Mouse (Mus musculus): ENCODE results near the gene Sall4. TPM values are rescaled to one million over a fixed set of nuclear protein-coding genes. Genes with fewer than 3 reads are reported as not detected.
"Not testable (repeated sequence)": the region's sequence is repeated elsewhere in the genome, so short reads cannot be mapped to it uniquely, and the experiment has no call there.

Gene Sall4
- polyA plus RNA-seq, 1 experiment from 2014 or later = 4.6 TPM

- Histone ChIP-seq H3K4me2 (no peak overlapping the region), H3K9me3 (no peaks in the 10 kb centered on the region), H3K9ac (no peak overlapping the region), H3K27me3 (peaks cover 57% of the 10 kb centered on the region), H3K4me1 (peaks cover 29% of the 10 kb centered on the region), H3K36me3 (replicated peaks) (no peaks in the 10 kb centered on the region), H3K27ac (no peak overlapping the region), H3K4me3 (replicated peaks) (no peak overlapping the region)
- 28% methylated on average over 8 of the region's 8 CpGs for WGBS
- no peak for ATAC-seq (ENCODE audit: low FRiP score)
These were observed 1.5 kb upstream of the Sall4 start for GRCm38 (mm10) chr2:168769259-168769658.

GRCm38 (mm10) chr2:168766538-168767361 lies 993 bp downstream of the Sall4 start:
- under 1% methylated on average over 52 of the region's 52 CpGs for WGBS
- peaks cover 54% of the 10 kb centered on the region for H3K4me1 ChIP-seq

GRCm38 (mm10) chr2:168765696-168766537 lies 1.8 kb downstream of the Sall4 start:
- Histone ChIP-seq H3K27ac (peak overlapping the region; percentile 86), H3K9ac (peak overlapping the region; percentile 80), H3K36me3 (replicated peaks) (no peaks in the 10 kb centered on the region), H3K4me3 (replicated peaks) (peak overlapping the region; percentile 60), H3K4me1 (peaks cover 58% of the 10 kb centered on the region), H3K27me3 (peaks cover 63% of the 10 kb centered on the region), H3K9me3 (no peaks in the 10 kb centered on the region), H3K4me2 (peak overlapping the region; percentile 91)
- WGBS = under 1% methylated on average over 61 of the region's 65 CpGs
- peak; percentile 30; the same call in 1 of the 2 replicates for ATAC-seq (ENCODE audit: low FRiP score)

More at GRCm38 (mm10) chr2:168766538-168767361, 993 bp downstream of the Sall4 start:
- peak overlapping the region; percentile 80 for H3K9ac ChIP-seq
- peak overlapping the region; percentile 79 for H3K27ac ChIP-seq
- H3K36me3 ChIP-seq (replicated peaks) = no peaks in the 10 kb centered on the region
- no peaks in the 10 kb centered on the region for H3K9me3 ChIP-seq
- H3K27me3 ChIP-seq = peaks cover 63% of the 10 kb centered on the region
- peak; percentile 84 for ATAC-seq (ENCODE audit: low FRiP score)
- H3K4me2 ChIP-seq = peak overlapping the region; percentile 91
- H3K4me3 ChIP-seq (replicated peaks) = peak overlapping the region; percentile 60

GRCm38 (mm10) chr2:168765065-168765681 lies 2.6 kb downstream of the Sall4 start:
- H3K4me1 ChIP-seq = peaks cover 58% of the 10 kb centered on the region
- peak overlapping the region; percentile 60 for H3K4me3 ChIP-seq (replicated peaks)
- H3K9ac ChIP-seq = peak overlapping the region; percentile 80
- H3K36me3 ChIP-seq (replicated peaks) = no peaks in the 10 kb centered on the region
- WGBS = under 1% methylated on average over 32 of the region's 32 CpGs
- H3K27me3 ChIP-seq = peaks cover 60% of the 10 kb centered on the region
- H3K9me3 ChIP-seq = no peaks in the 10 kb centered on the region
- H3K27ac ChIP-seq = peak overlapping the region; percentile 86
- ATAC-seq (ENCODE audit: low FRiP score) = peak; percentile 37
- H3K4me2 ChIP-seq = peak overlapping the region; percentile 91

- H3K9ac ChIP-seq = no peak overlapping the region
- peaks cover 53% of the 10 kb centered on the region for H3K27me3 ChIP-seq
- no peak for ATAC-seq (ENCODE audit: low FRiP score)
- peaks cover 59% of the 10 kb centered on the region for H3K4me1 ChIP-seq
- no peaks in the 10 kb centered on the region for H3K36me3 ChIP-seq (replicated peaks)
- no peaks in the 10 kb centered on the region for H3K9me3 ChIP-seq
- H3K27ac ChIP-seq = peak overlapping the region; percentile 68
- peak overlapping the region; percentile 91 for H3K4me2 ChIP-seq
- WGBS = 1% methylated on average over 9 of the region's 9 CpGs
- H3K4me3 ChIP-seq (replicated peaks) = peak overlapping the region; percentile 60
These were observed 3.3 kb downstream of the Sall4 start for GRCm38 (mm10) chr2:168764460-168764867.

GRCm38 (mm10) chr2:168763785-168764184 lies 4.0 kb downstream of the Sall4 start:
- 3% methylated on average over 7 of the region's 7 CpGs for WGBS
- Histone ChIP-seq H3K36me3 (replicated peaks) (no peaks in the 10 kb centered on the region), H3K27me3 (peaks cover 46% of the 10 kb centered on the region), H3K9ac (peak overlapping the region; percentile 21; the same call in 1 of the 2 replicates), H3K4me2 (peak overlapping the region; percentile 50), H3K9me3 (no peaks in the 10 kb centered on the region), H3K4me3 (replicated peaks) (peak overlapping the region; percentile 60), H3K27ac (peak overlapping the region; percentile 68), H3K4me1 (peaks cover 62% of the 10 kb centered on the region)
- no peak for ATAC-seq (ENCODE audit: low FRiP score)

- WGBS = 0% methylated on average over 12 of the region's 12 CpGs
- H3K27me3 ChIP-seq = peaks cover 33% of the 10 kb centered on the region
- peak overlapping the region; percentile 38; the same call in 1 of the 2 replicates for H3K27ac ChIP-seq
- H3K4me3 ChIP-seq (replicated peaks) = peak overlapping the region; percentile 22
- H3K4me1 ChIP-seq = peaks cover 59% of the 10 kb centered on the region
- peak overlapping the region; percentile 36 for H3K9ac ChIP-seq
- H3K36me3 ChIP-seq (replicated peaks) = no peaks in the 10 kb centered on the region
- H3K4me2 ChIP-seq = peak overlapping the region; percentile 50
- H3K9me3 ChIP-seq = no peaks in the 10 kb centered on the region
- no peak for ATAC-seq (ENCODE audit: low FRiP score)
These were observed 5.3 kb downstream of the Sall4 start for GRCm38 (mm10) chr2:168762411-168762815.

- Histone ChIP-seq H3K27me3 (peaks cover 29% of the 10 kb centered on the region), H3K4me2 (peak overlapping the region; percentile 50), H3K9ac (peak overlapping the region; percentile 36), H3K4me1 (peaks cover 57% of the 10 kb centered on the region), H3K9me3 (no peaks in the 10 kb centered on the region), H3K36me3 (replicated peaks) (no peaks in the 10 kb centered on the region), H3K4me3 (replicated peaks) (peak overlapping the region; percentile 22), H3K27ac (peak overlapping the region; percentile 38; the same call in 1 of the 2 replicates)
- no peak for ATAC-seq (ENCODE audit: low FRiP score)
- 9% methylated on average over 4 of the region's 4 CpGs for WGBS
These were observed 5.8 kb downstream of the Sall4 start for GRCm38 (mm10) chr2:168761954-168762353.

GRCm38 (mm10) chr2:168761141-168761540 lies 6.6 kb downstream of the Sall4 start:
- peaks cover 7% of the 10 kb centered on the region for H3K36me3 ChIP-seq (replicated peaks)
- H3K4me3 ChIP-seq (replicated peaks) = no peak overlapping the region
- no peak overlapping the region for H3K4me2 ChIP-seq
- H3K9ac ChIP-seq = no peak overlapping the region; the same call in 1 of the 2 replicates
- no peak overlapping the region for H3K27ac ChIP-seq
- peaks cover 49% of the 10 kb centered on the region for H3K4me1 ChIP-seq
- WGBS = 86% methylated on average over 9 of the region's 9 CpGs
- H3K9me3 ChIP-seq = no peaks in the 10 kb centered on the region
- H3K27me3 ChIP-seq = peaks cover 20% of the 10 kb centered on the region
- no peak for ATAC-seq (ENCODE audit: low FRiP score)

- H3K27me3 ChIP-seq; H3K36me3 ChIP-seq (replicated peaks); H3K4me2 ChIP-seq; H3K9me3 ChIP-seq; ATAC-seq (ENCODE audit: low FRiP score); H3K4me3 ChIP-seq (replicated peaks); H3K4me1 ChIP-seq; H3K27ac ChIP-seq; H3K9ac ChIP-seq: not testable (repeated sequence)
- WGBS = 92% methylated on average over 10 of the region's 10 CpGs
These were observed 23.3 kb downstream of the Sall4 start for GRCm38 (mm10) chr2:168744406-168744805.

GRCm38 (mm10) chr2:168742649-168743048 lies 25.1 kb downstream of the Sall4 start:
- H3K4me3 ChIP-seq (replicated peaks) = no peak overlapping the region
- whole genome bisulfite sequencing = 17% methylated on average over 7 of the region's 7 CpGs
- no peaks in the 10 kb centered on the region for H3K36me3 ChIP-seq (replicated peaks)
- peak overlapping the region; percentile 73; the same call in 1 of the 2 replicates for H3K4me2 ChIP-seq
- ATAC-seq (ENCODE audit: low FRiP score) = 0 out of 2 replicates have a peak, but pooled peaks have one; percentile 15
- no peak overlapping the region for H3K9ac ChIP-seq
- H3K27ac ChIP-seq = no peak overlapping the region
- no peaks in the 10 kb centered on the region for H3K27me3 ChIP-seq
- no peaks in the 10 kb centered on the region for H3K9me3 ChIP-seq
- H3K4me1 ChIP-seq = 0 out of 2 replicates have a peak, but pooled peaks cover 5% of the 10 kb centered on the region

Measured in forebrain, embryonic 12.5 days (tissue).